Mouse (Mus musculus) mesoderm, embryonic 11.5 days (tissue): Measurements from ENCODE around the gene Mpg.
"Not testable (repeated sequence)": the region's sequence is repeated elsewhere in the genome, so short reads cannot be mapped to it uniquely, and the experiment has no call there.

Source experiments
- DNase-seq: peaks from one replicate; pipeline ENCODE4 v3.0.0-alpha.2; 2012; ENCODE audit warnings: low read depth, low spot score

Mpg gene

DNA sequence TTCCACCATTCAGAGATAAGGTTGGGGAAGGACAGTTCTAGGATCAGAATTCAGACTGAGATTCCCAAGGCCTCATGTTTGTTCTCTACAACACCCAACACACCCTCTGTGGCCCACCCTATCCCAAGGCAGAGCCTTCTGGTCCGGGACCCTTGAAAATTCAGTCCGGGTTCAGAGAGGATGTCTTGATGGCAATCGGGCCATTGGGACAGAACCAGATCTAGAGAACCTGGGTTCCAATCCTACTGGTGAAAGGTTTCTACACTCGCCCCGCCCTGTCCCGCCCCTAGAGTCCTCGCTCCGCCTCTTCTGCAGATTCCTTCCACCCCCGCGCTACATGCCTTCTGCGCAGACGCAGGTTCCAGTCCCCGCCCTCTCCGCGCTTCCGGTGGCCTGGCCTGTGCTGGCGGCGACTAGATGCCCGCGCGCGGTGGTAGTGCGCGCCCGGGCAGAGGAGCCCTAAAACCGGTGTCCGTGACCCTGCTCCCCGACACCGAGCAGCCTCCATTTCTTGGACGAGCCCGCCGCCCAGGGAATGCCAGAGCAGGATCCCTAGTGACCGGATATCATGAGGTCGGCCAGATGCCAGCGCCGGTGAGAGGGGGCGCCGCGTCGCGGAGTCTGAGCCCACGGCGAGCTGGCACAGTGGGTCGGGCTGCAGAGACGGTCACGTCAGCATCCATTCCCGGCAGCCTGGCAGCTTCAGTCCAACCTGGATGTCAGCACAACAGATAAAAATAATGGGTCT, at the start of gene Mpg:
Mpg (plus strand) TSS at position 382 of the 748 bp plus-strand sequence.
- peak; percentile 89 for DNase-seq

DNA sequence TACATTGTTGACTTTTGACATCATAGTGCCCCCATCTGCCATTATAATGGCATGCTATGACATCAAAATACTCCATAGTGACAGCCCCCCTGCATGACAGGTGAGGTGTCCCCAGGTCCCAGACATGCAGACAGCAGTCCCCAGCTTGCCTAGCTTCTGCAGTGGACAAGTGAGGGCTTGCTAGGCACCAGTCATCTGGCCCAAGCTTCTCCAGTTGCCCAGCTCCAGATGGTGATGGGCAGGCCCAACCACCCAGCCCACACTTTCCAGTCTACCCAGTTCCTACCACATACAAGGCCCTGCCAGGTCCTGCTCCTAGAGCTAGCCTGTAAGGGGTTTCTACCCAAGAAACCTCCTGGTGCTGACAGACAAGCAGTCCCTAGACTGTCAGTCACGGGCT, 47.8 kb upstream of the Mpg start:
- DNase-seq, result no peak

DNA sequence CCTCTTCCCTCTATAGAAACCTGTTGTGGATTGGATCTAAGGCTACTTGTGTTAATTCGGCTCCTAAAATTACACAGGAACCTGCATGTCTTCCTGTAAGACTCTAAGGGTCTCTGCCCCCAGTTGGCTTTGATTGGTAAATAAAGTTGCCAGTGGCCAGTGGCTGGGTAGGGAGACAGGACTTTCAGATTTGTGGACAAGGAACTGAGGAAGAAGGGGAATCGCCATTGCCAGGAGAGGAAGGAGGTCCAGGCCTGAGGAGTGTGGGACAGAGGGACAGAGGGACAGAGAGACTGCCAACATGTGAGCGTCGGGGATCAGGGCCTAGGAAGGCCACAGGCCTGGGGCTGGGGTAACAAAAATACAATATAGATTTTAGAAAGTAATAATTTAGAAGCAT, 45.1 kb upstream of the Mpg start:
- DNase-seq, result no peak

DNA sequence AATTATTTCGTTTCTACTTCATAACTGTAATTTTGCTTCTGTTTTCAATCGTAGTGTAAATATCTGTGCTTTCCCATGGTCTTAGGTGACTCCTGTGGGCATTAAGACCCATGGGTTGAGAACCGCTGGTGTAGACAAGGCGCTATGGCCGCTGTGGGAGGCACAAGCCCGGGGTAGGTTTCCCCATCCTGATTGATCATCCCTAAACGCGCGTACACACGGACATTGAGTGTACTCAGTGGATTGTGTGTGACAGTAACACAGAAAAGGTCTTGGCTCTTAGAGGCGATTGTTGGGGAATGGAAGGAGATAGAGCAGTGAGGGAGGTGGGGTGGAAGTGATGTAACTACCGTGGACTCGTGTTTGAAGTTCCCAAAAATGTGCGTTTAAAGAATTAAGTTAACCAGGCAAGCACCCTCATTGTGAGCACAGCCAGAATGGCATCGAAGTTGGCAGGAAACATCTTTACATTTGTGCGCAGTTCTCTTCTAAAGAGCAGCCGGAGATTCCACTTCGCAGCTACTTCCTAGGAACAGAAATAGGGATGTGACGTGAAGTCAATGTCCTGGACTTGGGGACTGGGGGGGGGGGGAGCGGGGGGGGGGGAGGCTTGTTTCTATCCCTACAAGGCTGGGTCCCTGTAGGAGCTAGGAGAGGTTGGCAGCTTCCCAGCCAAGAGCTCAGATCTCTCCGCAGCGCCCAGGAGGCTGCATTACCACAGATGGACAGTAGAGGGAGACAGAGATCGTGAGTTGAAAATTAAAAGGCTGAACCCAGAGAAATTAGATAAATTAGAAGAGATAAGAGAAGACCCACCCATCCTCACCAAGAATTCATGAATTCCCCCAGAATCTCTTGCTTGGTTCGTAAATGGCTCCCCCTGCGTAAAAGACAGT, 44.1 kb upstream of the Mpg start:
- DNase-seq, result peak; percentile 75

DNA sequence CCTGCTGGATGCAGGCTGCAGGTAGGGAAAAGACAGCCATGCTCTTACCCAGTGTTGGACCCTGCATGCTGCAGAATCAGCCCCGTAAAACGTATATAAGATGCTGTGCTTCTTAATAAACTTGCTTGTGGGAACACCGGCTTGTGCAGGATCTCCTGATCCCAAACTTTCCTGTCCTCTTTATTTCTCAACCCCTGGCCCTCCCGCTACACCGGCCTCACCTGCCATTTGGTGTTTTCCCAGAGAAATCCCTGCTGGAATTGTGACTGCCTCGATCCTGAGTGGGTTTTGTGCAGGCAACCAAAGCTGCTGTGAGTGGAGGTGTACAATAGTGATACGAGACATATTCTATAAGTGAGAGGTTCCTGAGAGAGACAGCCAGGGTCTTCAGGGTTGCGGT, 41.8 kb upstream of the Mpg start:
- DNase-seq, result no peak

DNA sequence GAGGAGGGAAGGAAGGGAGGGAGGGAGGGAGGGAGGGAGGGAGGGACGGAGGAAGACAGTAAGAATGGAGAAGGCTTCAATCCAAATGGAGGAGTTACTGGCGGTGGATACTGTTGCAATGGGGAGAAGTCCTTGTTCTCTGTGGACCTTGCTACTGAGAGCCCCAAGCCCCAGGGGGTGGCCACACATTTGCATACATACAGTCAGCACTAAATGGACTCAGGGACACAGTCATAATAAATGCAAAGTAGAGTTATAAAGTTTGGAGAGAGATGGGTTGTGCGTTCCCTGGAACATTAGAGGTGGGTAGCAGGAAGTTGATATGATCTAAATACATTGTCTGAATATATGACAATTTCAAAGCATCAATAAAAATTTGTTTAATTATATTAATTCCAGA, 40.3 kb upstream of the Mpg start:
- DNase-seq, result no peak

DNA sequence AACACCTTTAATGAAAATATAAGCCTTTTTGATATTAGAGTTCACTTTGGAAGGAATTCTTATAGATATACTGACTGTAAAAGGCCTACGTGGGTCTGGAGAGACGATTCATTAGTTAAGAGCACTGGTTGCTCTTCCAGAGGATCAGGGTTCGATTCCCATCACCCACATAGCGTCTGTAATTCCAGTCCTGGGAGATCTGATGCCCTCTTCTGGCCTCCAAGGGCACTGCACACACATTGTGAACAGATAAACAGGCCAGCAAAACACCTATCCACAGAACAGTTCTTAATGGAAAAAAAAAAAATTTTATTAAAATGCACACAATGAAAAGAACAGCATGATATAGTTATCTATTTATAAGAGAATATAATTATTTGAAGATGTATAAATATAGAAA, 39.0 kb upstream of the Mpg start:
- DNase-seq, result no peak

DNA sequence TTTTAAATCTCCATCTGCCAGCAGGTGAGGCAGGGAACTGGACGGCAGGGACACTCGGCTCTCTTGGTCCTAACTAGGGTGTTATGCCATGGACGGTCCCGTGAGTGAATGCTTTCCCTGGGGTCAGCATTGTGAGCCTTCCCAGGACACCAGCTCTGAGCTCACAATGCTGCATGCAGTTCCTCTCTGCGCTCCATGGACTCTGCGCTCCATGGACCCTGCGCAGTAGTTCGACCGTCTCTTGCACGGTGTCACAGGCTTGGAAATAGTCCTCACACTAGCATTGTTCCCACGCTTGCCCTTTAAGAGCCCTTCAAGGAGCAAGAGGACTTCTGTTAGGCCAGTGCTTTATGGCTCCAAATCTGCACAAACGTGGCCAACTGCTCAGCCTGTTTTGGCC, 37.4 kb upstream of the Mpg start:
- no peak for DNase-seq

DNA sequence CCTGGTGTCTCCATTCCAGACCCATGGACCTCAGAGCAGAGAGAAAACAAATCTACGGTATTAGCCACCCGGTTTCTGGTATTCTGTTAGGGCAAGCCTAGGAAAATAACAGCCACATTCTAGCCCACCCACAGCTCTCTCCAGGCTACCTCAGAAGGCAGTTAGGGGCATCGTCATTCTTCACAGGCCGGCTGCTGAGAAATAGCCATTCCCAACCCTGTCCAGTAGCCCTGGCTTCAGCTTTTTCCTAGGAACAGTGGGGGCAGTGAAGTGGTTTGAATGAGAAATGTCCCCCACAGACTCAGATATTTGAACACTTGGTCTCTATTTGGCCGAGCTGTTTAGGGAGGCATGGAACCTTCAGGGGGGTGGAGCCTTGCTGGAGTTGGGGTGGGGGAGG, 36.9 kb upstream of the Mpg start:
- DNase-seq, result no peak

DNA sequence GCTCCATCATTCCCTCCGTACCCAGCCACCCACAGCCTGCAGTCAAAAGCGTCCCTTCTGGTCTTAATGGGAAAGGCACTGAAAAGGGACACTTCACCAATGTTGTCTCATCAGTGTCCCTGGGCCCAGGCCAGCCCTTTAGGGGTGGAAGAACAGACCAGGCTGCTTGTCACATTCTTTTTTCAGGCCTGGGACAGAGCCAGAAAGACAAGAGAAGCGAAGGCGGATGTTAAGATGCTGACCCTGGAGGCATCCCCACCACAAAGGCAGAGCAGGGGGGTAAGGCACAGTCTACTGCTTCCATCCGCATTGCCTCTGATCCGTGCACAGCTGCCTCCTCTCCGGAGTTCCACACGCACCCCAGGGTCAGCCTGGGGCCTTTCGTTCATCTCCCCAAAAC, 36.2 kb upstream of the Mpg start:
- no peak for DNase-seq

DNA sequence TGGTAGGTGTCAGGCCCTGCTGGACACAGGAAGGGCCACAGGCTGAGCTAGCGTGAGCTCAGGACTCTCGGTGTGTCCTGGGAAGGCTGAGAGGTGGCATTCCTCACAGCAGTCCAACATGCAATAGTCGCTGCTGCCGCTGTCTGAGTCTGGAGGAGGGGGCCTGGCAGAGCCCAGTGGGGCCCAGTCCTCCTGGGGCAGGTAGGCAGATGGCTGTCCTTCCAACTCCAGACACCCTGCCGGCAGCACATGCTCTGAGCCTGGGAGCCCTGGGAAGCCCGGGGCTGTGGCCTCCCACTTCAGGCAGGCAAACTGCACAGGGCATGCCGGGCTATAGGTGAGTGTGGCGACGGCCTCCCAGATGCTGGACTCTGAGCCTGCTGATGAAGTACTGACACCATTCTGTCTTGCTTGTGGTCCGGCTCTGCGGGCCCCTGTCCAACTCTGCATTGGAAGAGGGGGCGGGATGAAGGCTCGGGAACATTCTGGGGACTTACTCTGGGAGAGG, 35.6 kb upstream of the Mpg start:
- DNase-seq, result no peak

DNA sequence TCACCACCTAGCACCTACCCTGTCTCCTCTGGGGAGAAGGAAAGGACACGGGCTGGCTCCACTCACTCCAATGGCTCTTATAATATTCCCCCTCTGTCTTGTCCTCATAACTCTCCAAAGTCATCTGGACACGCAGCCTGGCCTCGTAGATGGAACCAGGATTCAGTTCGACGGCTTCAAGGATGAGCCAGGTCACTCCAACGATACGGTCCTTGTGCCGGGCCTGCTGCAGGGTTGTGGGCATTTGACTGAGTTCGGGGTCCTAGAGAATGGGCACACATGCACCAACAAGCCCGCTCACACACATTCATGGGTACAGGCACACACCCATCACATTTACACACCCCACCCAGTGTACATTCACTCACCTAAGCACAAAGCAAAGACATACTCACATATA, 33.1 kb upstream of the Mpg start:
- no peak for DNase-seq

DNA sequence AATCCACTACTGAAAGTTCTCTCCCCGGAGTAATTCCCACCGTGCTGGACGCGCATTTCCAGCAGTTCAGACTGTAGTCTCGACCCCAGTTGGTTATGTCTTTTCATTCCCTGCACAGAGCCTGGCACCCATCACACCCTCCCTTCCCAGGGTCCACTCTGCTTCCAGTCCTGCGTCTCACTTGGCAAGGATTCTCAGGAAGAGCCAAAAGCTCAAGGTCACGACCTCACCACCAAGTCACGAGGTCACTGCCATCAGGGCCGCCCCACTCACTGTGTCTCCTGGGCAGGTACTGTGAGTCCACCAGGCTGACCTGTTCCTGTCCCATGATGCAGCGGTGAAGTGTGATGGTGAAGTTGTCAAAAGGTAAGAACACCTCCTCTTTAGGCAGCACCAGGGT, 32.2 kb upstream of the Mpg start:
- no peak for DNase-seq

DNA sequence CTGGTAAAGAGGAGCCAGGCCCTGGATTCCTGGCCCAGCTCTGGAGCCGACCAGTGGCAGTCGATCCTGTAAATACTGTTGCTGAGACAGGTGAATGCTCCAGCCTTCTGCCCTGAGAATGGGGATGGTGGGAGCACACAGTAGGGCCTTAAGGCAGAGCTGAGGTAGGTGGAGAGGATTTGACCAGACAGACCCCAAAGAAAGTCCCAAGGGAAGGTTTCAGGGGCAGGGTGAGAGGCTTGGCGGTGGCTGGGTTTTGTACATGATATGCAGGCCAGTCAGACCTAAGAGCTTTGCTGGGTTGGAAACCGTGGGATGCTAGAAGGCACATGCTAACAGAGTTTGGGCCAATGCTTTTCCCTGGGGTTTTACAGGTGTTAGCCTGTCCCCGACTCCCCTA, 31.7 kb upstream of the Mpg start:
- DNase-seq, result no peak

DNA sequence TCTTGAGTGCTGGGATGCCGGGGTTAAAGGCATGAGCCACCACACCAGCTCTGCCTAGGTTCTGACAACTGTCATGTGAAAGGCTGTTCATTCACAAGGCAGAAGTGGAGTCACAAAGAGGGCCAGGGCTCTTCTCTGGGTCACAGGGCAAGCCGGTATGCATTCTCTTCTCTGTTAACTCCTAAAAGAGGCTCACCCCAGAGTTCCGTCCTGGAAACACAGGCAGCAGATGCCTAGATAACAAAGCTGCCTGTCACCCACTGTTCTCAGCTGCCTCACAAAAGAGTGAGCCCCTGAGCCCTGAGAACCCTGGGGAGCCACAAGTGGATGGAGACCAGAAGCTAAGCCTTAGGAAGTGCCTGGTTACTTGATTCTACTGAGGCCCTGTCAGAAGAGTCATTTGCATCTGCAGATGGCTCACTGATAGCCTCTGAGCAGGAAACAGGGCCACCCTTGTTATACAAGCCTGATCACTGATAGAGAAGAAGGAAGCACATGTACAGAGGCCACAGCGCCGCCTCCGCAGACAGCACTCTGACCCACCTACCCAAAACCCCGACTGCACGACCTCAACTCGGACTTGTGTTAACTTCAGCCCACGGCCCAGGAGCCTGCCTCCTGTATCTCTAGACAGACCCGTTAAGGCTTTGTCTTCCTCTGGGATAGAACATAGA, 30.3 kb upstream of the Mpg start:
- DNase-seq, result no peak

DNA sequence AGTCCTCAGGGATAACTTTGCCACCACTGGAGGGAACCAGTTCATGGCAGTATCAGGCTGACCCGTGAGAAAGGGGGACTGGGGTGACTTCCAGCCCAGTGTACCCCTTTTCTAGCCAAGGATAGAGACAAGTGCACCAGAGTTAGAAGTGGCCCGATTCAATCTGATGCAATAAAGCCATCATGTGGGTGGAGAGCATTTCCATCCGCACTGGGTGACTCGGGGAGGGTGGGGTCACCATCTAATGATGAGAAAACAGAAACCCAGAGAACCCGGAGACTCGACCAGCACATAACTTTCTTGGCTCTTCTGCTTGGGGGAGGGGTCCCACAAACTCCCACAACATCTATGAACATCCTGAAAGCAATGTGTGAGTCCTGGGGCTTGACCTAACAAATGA, 29.6 kb upstream of the Mpg start:
- DNase-seq, result no peak

DNA sequence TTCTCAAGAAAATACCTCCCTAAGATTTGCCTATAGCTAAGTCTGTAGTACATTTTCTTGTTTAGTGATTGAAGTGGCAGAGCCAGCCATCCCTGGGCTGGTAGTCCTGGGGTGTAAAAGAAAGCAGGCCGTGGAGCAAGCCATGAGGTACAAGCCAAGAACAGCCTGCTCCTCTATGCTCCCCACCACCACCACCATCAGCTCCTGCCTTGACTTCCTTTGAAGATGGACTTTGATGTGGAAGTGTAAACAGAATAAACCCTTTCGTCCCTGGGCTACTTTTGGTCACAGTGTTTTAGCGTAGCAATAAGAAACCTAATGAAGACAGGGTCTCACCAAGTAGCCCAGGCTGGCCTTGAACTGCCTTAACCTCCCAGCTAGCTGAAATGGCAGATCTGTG, 28.5 kb upstream of the Mpg start:
- DNase-seq, result no peak

DNA sequence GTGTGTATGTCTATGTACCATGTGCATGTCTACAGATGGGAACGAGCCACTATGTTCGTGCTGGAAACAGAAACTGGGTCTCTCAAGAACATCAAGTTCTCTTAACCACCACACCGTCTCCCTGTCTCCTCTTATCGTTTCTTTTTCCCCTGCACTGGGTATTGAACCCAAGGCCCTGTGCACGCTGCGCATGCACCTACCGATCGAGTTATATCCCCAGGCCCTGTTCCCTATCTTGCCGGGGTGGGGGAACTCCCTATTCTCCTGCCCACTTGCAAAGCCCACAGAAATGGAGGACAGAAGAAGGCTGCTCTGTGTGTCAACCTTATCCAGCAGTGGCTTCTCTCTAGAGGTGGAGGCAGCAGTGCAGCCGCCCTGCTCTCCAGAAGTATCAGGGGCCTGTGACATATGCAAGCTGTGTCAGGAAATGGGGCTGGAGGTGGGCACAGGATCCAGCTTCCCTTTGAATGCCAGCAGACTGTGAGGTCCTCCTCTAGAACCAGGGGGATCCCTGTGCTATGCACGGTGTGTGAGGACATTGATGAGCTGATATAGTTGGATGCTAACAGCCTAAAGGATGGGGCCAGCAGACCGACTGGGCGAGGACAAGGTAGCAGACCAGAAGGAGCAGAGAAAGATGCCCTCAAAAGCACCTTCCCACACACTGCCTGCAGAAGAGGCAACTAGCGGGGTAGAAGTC, 27.9 kb upstream of the Mpg start:
- DNase-seq, result no peak

DNA sequence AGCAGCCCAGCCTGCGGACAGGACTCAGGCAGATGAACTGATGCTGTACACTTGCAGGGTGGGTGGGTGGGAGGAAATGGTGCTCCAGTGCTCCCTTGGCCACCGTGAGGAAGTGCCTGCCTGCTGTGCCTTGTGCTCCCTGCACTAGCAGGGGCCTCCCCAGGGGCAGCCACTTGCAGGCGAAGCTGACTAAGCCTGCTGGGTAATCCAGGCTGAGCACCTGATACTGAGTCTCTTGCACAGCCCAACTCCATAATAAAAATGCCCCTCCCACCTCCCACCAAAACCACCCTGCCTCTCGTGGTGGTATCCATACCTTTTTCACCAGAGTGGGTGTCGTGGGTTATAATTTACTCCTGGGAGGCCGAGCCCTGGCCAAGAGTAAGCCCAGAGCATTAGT, 27.1 kb upstream of the Mpg start:
- DNase-seq, result no peak

DNA sequence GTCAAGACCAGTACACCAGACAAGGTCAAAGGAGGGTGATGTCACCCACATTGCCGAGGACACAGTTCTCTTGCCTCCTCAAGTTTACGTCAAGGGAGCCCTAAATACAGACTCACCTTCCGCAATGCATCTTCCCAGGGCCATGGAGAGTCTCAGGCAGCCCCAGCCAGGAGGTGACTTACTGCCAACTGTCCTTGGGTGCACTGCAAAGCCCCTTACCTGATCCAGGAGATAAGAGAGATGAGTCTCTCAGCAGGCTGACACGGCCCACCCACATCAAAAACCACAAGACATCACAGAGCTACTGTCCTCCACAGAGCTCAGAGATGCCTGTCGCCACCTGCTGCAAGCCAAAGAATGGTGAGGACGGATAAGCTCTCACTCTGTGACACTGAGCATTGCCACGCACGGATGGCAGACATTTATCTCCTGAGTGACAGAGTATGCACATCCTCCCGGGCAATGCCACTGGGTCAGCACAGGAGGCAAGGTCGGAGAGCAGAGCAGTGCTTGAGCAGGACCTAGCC, 26.2 kb upstream of the Mpg start, which contains the start of gene Il9r:
Il9r (minus strand) TSS at position 205 of the 527 bp plus-strand sequence.
- DNase-seq, result no peak

DNA sequence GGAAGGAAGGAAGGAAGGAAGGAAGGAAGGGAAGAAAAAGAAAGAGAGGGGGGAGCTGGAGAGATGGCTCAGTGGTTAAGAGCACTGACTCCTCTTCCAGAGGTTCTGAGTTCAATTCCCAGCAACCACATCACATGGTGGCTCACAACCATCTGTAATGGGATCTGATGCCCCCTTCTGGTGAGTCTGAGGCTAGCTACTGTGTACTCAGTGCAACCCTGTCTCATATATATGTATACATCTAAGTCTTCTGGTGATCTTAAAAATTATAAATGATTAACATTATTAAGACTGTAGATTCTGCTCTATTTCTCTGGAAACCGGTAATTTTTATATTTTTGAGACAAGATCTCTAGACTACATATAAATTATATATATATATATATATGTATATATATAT, 25.3 kb upstream of the Mpg start:
- DNase-seq, result not testable (repeated sequence)
